Mouse (Mus musculus): ENCODE data around the gene Mccc1.
A peak's percentile ranks its signal among the peaks of the same experiment; 100 is the strongest.

Mccc1 gene

GRCm38 (mm10) chr3:35964928-35965327, 35.5 kb downstream of the Mccc1 start:
- no peak for DNase-seq (ENCODE audit: low read depth, low spot score)

- no peak for DNase-seq (ENCODE audit: low read depth, low spot score)
These were observed 36.6 kb downstream of the Mccc1 start for GRCm38 (mm10) chr3:35963921-35964320.

GRCm38 (mm10) chr3:35963401-35963800, 37.1 kb downstream of the Mccc1 start:
- no peak for DNase-seq (ENCODE audit: low read depth, low spot score)

GRCm38 (mm10) chr3:35962967-35963366, 37.5 kb downstream of the Mccc1 start:
- DNase-seq (ENCODE audit: low read depth, low spot score), result no peak

GRCm38 (mm10) chr3:35957230-35957629, 43.2 kb downstream of the Mccc1 start:
- DNase-seq (ENCODE audit: low read depth, low spot score), result no peak

GRCm38 (mm10) chr3:35954901-35955575, 45.4 kb downstream of the Mccc1 start:
- DNase-seq (ENCODE audit: low read depth, low spot score), result no peak

- no peak for DNase-seq (ENCODE audit: low read depth, low spot score)
These were observed 46.7 kb downstream of the Mccc1 start for GRCm38 (mm10) chr3:35953816-35954215.

GRCm38 (mm10) chr3:35953184-35953583, 47.3 kb downstream of the Mccc1 start:
- DNase-seq (ENCODE audit: low read depth, low spot score), result peak; percentile 9

- DNase-seq (ENCODE audit: low read depth, low spot score), result no peak
These were observed 52.3 kb downstream of the Mccc1 start for GRCm38 (mm10) chr3:35948197-35948596.

GRCm38 (mm10) chr3:35940520-35941135, 59.9 kb downstream of the Mccc1 start:
- DNase-seq (ENCODE audit: low read depth, low spot score), result no peak

- DNase-seq (ENCODE audit: low read depth, low spot score), result no peak
These were observed 60.4 kb downstream of the Mccc1 start for GRCm38 (mm10) chr3:35940047-35940446.

GRCm38 (mm10) chr3:35937345-35937744, 63.1 kb downstream of the Mccc1 start, which contains the start of gene Dcun1d1:
TSS of gene Dcun1d1 (minus strand) at chr3:35937445.
- no peak for DNase-seq (ENCODE audit: low read depth, low spot score)

GRCm38 (mm10) chr3:35933405-35933777, 67.1 kb downstream of the Mccc1 start:
- peak; percentile 59 for DNase-seq (ENCODE audit: low read depth, low spot score)

- peak; percentile 45 for DNase-seq (ENCODE audit: low read depth, low spot score)
These were observed 67.6 kb downstream of the Mccc1 start for GRCm38 (mm10) chr3:35932735-35933404.

- DNase-seq (ENCODE audit: low read depth, low spot score), result peak; percentile 43
These were observed 68.4 kb downstream of the Mccc1 start for GRCm38 (mm10) chr3:35931896-35932727.

- no peak for DNase-seq (ENCODE audit: low read depth, low spot score)
These were observed 69.1 kb downstream of the Mccc1 start for GRCm38 (mm10) chr3:35931359-35931758.

GRCm38 (mm10) chr3:35929831-35930230, 70.6 kb downstream of the Mccc1 start:
- DNase-seq (ENCODE audit: low read depth, low spot score), result no peak

GRCm38 (mm10) chr3:35929406-35929805, 71.1 kb downstream of the Mccc1 start:
- DNase-seq (ENCODE audit: low read depth, low spot score), result no peak

- DNase-seq (ENCODE audit: low read depth, low spot score), result no peak
These were observed 74.6 kb downstream of the Mccc1 start for GRCm38 (mm10) chr3:35925852-35926251.

GRCm38 (mm10) chr3:35924007-35924406, 76.5 kb downstream of the Mccc1 start:
- DNase-seq (ENCODE audit: low read depth, low spot score), result no peak

- no peak for DNase-seq (ENCODE audit: low read depth, low spot score)
These were observed 77.0 kb downstream of the Mccc1 start for GRCm38 (mm10) chr3:35923495-35923894.

GRCm38 (mm10) chr3:35922522-35922921, 78.0 kb downstream of the Mccc1 start:
- DNase-seq (ENCODE audit: low read depth, low spot score), result no peak

All from forelimb bud, embryonic 11.5 days (tissue).